Mouse (Mus musculus) limb, embryonic 12.5 days (tissue): ENCODE data around the gene Nomo1. TPM values are rescaled to one million over a fixed set of nuclear protein-coding genes. Genes with fewer than 3 reads are reported as not detected.

Experiments
- ATAC-seq: fragments of 200-750 bp; cut with Nextera tagmentation; 2 replicates; pipeline ENCODE4 v1.8.0; 2017; ENCODE audit warnings: low read depth, moderate TSS enrichment; ENCODE audit not compliant: insufficient number of reproducible peaks, insufficient read depth, low FRiP score, low TSS enrichment
- H3K27ac ChIP-seq: fragments of 300-500 bp; sonication (generic); 2 replicates; pipeline ENCODE4 v1.5.1; 2016; ENCODE audit warnings: mild to moderate bottlenecking, moderate library complexity
- H3K27me3 ChIP-seq: fragments of 300-500 bp; sonication (generic); 2 replicates; pipeline ENCODE4 v1.6.1; 2016; ENCODE audit warnings: mild to moderate bottlenecking, moderate library complexity
- H3K36me3 ChIP-seq: fragments of 300-500 bp; sonication (generic); 2 replicates; pipeline ENCODE4 v1.6.1; 2016; ENCODE audit warnings: mild to moderate bottlenecking, moderate library complexity
- H3K4me1 ChIP-seq: fragments of 300-500 bp; sonication (generic); replicated peaks from 2 replicates; pipeline ENCODE4 v1.6.1; 2016
- H3K4me2 ChIP-seq: fragments of 300-500 bp; sonication (generic); 2 replicates; pipeline ENCODE4 v1.6.1; 2016; ENCODE audit warnings: mild to moderate bottlenecking, moderate library complexity
- H3K4me3 ChIP-seq: fragments of 300-500 bp; sonication (generic); replicated peaks from 2 replicates; pipeline ENCODE4 v1.5.1; 2016; ENCODE audit warnings: mild to moderate bottlenecking
- H3K9ac ChIP-seq: fragments of 300-500 bp; sonication (generic); replicated peaks from 2 replicates; pipeline ENCODE4 v1.6.1; 2016; ENCODE audit warnings: mild to moderate bottlenecking, moderate library complexity
- H3K9me3 ChIP-seq: fragments of 300-500 bp; sonication (generic); 2 replicates; pipeline ENCODE4 v1.6.1; 2016; ENCODE audit warnings: mild to moderate bottlenecking, moderate library complexity
- WGBS: fragments of 180-500 bp; shearing (Covaris S2); methylation state at CpG from one replicate; pipeline ENCODE4 v1.1.7; 2016; 5-methylcytosine and 5-hydroxymethylcytosine counted together
- polyA plus RNA-seq: library from polyadenylated mRNA; unstranded; fragments of >200 nt; fragmentation: Nextera tagmentation; extraction: Ambion mirVana; gene quantifications from 2 replicates; pipeline ENCODE4 v1.2.1, GENCODE M21; 2016

Nomo1 gene
- polyA plus RNA-seq, 1 experiment from 2014 or later: 22.3 TPM

- no peak for ATAC-seq
- no peak overlapping the region for H3K4me3 ChIP-seq
- H3K27me3 ChIP-seq: no peaks in the 10 kb centered on the region
- no peak overlapping the region for H3K4me2 ChIP-seq
- no peaks in the 10 kb centered on the region for H3K4me1 ChIP-seq
- no peak overlapping the region for H3K9ac ChIP-seq
- no peaks in the 10 kb centered on the region for H3K9me3 ChIP-seq
- no peak overlapping the region for H3K27ac ChIP-seq
- 95% methylated on average over 11 of the region's 11 CpGs for WGBS
- H3K36me3 ChIP-seq: peaks cover 87% of the 10 kb centered on the region
These were observed 12.4 kb downstream of the Nomo1 start for GRCm38 (mm10) chr7:46045882-46046281.

DNA sequence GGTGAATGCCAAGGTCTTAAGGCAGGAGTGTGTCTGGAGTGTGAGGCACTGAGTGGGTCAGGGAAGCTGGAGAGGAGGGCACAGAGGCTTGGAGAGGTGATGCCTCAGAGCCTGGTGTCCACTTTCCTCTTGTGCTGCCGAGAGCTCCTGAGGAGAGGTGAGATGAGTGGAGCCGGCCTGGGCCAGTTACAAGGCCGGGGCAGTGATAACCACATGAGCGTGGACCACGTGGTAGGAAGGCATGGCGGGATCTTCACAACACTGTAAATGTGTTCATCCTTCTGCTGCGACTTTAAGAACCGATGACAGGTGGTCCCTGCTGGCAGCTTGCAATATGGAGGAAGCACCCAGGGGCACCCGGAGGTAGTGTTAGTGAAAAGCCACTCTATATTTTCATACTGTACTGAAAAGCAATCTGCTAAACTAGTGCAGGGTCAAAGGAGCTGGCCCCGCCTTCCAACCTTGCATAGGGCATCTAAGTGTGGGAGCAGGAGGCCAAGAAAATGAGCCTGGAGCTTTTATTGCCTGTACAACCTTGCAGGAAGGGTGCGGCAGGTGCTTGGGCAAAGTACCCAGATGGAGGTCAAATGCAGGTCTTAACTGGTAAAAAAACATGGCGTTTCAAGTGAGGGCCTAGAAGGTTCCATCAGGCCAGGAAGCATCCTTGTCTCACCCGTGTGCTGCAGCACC is 14.5 kb downstream of the Nomo1 start:
- Histone ChIP-seq H3K4me3 (no peak overlapping the region), H3K27me3 (no peaks in the 10 kb centered on the region), H3K27ac (no peak overlapping the region), H3K4me1 (no peaks in the 10 kb centered on the region), H3K4me2 (no peak overlapping the region), H3K9ac (no peak overlapping the region), H3K36me3 (peaks cover 81% of the 10 kb centered on the region), H3K9me3 (no peaks in the 10 kb centered on the region)
- ATAC-seq: no peak
- WGBS: 92% methylated on average over 13 of the region's 13 CpGs

DNA sequence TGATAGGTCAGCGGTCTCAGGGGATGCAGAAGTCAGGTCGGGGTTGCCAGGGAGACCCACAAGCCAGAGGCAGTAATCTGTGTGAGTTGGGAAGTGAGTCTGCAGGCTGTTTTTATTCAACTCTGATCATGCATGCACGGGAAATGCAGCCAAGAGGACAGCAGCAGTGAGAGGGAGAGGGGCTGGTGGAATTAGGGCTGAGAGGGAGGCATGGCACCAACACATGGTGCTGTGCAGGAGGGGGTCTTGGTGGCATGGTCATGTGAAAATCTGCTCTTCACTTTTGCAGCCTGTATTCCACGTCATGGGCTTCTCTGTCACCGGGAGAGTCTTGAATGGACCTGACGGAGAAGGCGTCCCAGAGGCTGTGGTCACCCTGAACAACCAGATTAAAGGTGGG is 16.5 kb downstream of the Nomo1 start:
- no peak overlapping the region for H3K4me2 ChIP-seq
- peaks cover 81% of the 10 kb centered on the region for H3K36me3 ChIP-seq
- no peaks in the 10 kb centered on the region for H3K4me1 ChIP-seq
- 91% methylated on average over 7 of the region's 7 CpGs for WGBS
- no peak overlapping the region for H3K27ac ChIP-seq
- no peak for ATAC-seq
- H3K9ac ChIP-seq: no peak overlapping the region
- H3K27me3 ChIP-seq: no peaks in the 10 kb centered on the region
- H3K4me3 ChIP-seq: no peak overlapping the region
- no peaks in the 10 kb centered on the region for H3K9me3 ChIP-seq

- H3K9ac ChIP-seq: no peak overlapping the region
- no peaks in the 10 kb centered on the region for H3K4me1 ChIP-seq
- no peak overlapping the region for H3K4me2 ChIP-seq
- WGBS: 91% methylated on average over 4 of the region's 4 CpGs
- H3K9me3 ChIP-seq: no peaks in the 10 kb centered on the region
- H3K36me3 ChIP-seq: peaks cover 84% of the 10 kb centered on the region
- H3K4me3 ChIP-seq: no peak overlapping the region
- H3K27me3 ChIP-seq: no peaks in the 10 kb centered on the region
- no peak overlapping the region for H3K27ac ChIP-seq
- no peak for ATAC-seq
These were observed 18.8 kb downstream of the Nomo1 start for GRCm38 (mm10) chr7:46052161-46052821.

- ATAC-seq: no peak
- H3K27ac ChIP-seq: no peak overlapping the region
- H3K4me2 ChIP-seq: no peak overlapping the region
- H3K4me3 ChIP-seq: no peak overlapping the region
- no peaks in the 10 kb centered on the region for H3K4me1 ChIP-seq
- H3K9me3 ChIP-seq: no peaks in the 10 kb centered on the region
- H3K27me3 ChIP-seq: no peaks in the 10 kb centered on the region
- peaks cover 87% of the 10 kb centered on the region for H3K36me3 ChIP-seq
- 93% methylated on average over 3 of the region's 3 CpGs for WGBS
- H3K9ac ChIP-seq: no peak overlapping the region
These were observed 20.1 kb downstream of the Nomo1 start for GRCm38 (mm10) chr7:46053566-46053965.

DNA sequence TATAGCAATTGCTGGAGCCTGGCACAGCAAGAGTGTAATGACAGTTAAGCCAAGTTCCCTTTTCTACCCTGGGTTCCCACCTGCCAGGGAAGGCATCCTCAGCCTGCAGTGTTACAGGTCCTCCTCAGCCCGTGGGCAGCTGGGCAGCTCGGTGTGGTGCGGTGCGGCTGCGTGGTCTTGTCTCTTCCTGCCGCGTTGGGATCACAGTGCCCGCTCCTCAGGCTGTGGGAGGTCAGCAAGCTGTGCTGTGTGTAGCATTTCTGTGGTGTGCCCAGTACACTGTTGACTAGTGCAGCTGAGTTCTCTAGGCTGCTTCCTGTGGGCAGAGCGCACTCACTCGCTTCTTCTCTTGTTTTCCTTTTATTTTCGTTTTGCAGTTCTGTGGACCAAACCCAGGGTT is 25.4 kb downstream of the Nomo1 start:
- WGBS: 92% methylated on average over 11 of the region's 11 CpGs
- Histone ChIP-seq H3K27me3 (no peaks in the 10 kb centered on the region), H3K36me3 (peaks cover 99% of the 10 kb centered on the region), H3K4me1 (no peaks in the 10 kb centered on the region), H3K27ac (no peak overlapping the region), H3K4me3 (no peak overlapping the region), H3K9me3 (no peaks in the 10 kb centered on the region), H3K4me2 (no peak overlapping the region), H3K9ac (no peak overlapping the region)
- ATAC-seq: no peak

DNA sequence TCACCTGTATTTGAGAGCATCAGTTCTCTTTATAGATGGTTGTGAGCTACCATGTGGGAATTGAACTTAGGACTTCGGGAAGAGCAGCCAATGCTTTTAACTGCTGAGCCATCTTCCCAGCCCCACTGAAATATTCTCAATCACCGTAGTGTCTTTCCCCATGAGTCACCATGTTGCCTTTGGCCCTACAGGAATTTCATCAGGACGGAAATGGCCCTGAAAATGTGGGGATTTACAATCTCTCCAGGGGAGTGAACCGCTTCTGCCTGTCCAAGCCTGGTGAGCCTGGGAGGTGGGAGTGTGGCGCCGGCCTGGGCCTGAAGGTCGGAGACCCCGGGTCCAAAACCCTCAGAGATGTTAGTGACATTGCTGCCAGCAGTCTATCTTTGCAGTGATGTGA is 27.2 kb downstream of the Nomo1 start:
- H3K9ac ChIP-seq: no peak overlapping the region
- H3K36me3 ChIP-seq: peaks cover 97% of the 10 kb centered on the region
- no peak for ATAC-seq
- H3K9me3 ChIP-seq: no peaks in the 10 kb centered on the region
- no peak overlapping the region for H3K27ac ChIP-seq
- no peak overlapping the region for H3K4me3 ChIP-seq
- 91% methylated on average over 8 of the region's 8 CpGs for WGBS
- no peak overlapping the region for H3K4me2 ChIP-seq
- no peaks in the 10 kb centered on the region for H3K4me1 ChIP-seq
- no peaks in the 10 kb centered on the region for H3K27me3 ChIP-seq

- ATAC-seq: no peak
- Histone ChIP-seq H3K9me3 (no peaks in the 10 kb centered on the region), H3K27ac (no peak overlapping the region), H3K9ac (no peak overlapping the region), H3K36me3 (peaks cover 96% of the 10 kb centered on the region), H3K4me3 (no peak overlapping the region), H3K4me1 (no peaks in the 10 kb centered on the region), H3K4me2 (no peak overlapping the region), H3K27me3 (no peaks in the 10 kb centered on the region)
- WGBS: 97% methylated on average over 16 of the region's 16 CpGs
These were observed 28.1 kb downstream of the Nomo1 start for GRCm38 (mm10) chr7:46061614-46062013.

DNA sequence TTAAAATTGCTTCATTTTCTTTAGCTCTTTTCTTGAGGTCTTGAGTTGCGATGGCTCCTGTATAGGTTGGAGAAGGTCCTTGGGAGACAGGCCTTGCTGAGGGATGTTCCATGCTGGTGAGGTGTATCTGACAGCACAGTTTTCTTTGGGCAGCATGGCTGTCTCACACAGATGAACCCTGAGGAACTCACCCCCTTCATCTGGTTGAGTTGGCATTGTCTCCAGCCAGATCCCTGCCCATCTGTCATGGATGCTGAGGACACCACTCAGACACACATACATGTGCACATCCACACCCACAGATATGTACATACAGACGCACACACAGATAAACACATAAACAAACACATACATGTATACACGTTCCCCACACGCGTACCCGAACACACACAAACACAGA is 29.8 kb downstream of the Nomo1 start:
- H3K27ac ChIP-seq: no peak overlapping the region
- ATAC-seq: no peak
- H3K36me3 ChIP-seq: peaks cover 96% of the 10 kb centered on the region

GRCm38 (mm10) chr7:46068831-46069230 is 35.3 kb downstream of the Nomo1 start:
- no peak for ATAC-seq
- Histone ChIP-seq H3K4me3 (no peak overlapping the region), H3K27me3 (no peaks in the 10 kb centered on the region), H3K4me1 (no peaks in the 10 kb centered on the region), H3K4me2 (no peak overlapping the region), H3K36me3 (peaks cover 96% of the 10 kb centered on the region), H3K9ac (no peak overlapping the region), H3K27ac (no peak overlapping the region), H3K9me3 (no peaks in the 10 kb centered on the region)
- 92% methylated on average over 8 of the region's 8 CpGs for WGBS

More for the DNA sequence above, 29.8 kb downstream of the Nomo1 start:
- no peaks in the 10 kb centered on the region for H3K9me3 ChIP-seq
- WGBS: 97% methylated on average over 6 of the region's 6 CpGs
- H3K27me3 ChIP-seq: no peaks in the 10 kb centered on the region
- no peaks in the 10 kb centered on the region for H3K4me1 ChIP-seq
- H3K9ac ChIP-seq: no peak overlapping the region
- H3K4me3 ChIP-seq: no peak overlapping the region
- no peak overlapping the region for H3K4me2 ChIP-seq

DNA sequence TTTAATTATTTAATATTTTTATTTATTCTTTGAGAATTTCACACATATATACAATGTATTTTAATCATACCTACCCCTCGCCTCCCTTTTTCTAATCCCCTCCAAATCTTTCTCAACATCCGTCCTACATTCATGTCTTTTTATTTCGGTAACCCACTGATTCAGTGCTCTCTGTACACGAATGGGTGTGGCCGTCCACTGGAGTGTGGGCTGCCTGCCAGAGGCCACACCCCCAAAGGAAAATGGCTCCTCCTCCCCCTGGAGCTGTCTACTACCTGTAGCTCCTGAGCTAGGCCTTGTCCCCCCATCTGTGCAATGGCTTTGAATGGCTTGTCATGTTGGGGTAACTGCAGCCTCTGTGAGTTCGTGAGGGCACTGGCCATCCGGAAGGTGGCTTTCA is 43.3 kb downstream of the Nomo1 start:
- WGBS: 87% methylated on average over 7 of the region's 7 CpGs
- no peak overlapping the region for H3K9ac ChIP-seq
- no peaks in the 10 kb centered on the region for H3K4me1 ChIP-seq
- H3K9me3 ChIP-seq: no peaks in the 10 kb centered on the region
- H3K36me3 ChIP-seq: peaks cover 94% of the 10 kb centered on the region
- H3K4me2 ChIP-seq: no peak overlapping the region
- no peak for ATAC-seq
- H3K4me3 ChIP-seq: no peak overlapping the region
- H3K27ac ChIP-seq: no peak overlapping the region
- H3K27me3 ChIP-seq: no peaks in the 10 kb centered on the region

DNA sequence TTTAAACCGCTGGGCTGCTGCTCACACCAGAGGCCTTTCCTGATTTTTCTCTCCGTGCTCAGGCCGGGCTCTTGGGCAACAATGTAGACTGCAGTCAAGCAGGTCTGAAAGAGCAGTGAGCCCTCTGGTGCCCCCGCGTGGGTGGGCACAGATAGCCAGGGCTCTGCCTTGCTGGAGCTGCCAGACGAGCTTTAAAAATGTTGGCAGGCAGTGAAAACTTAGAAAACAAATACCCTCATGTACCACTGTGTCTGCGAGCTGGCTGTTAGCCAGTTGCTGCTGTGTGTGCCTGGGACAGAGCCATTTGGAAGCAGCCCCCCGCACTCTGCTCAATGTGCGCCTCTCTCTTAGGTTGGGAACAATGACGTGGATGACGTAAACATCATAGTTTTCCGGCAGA is 44.2 kb downstream of the Nomo1 start:
- H3K4me3 ChIP-seq: no peak overlapping the region
- H3K36me3 ChIP-seq: peaks cover 94% of the 10 kb centered on the region
- 89% methylated on average over 12 of the region's 12 CpGs for WGBS
- H3K9me3 ChIP-seq: no peaks in the 10 kb centered on the region
- no peak overlapping the region for H3K27ac ChIP-seq
- no peak overlapping the region for H3K4me2 ChIP-seq
- ATAC-seq: no peak
- H3K27me3 ChIP-seq: no peaks in the 10 kb centered on the region
- H3K4me1 ChIP-seq: no peaks in the 10 kb centered on the region
- H3K9ac ChIP-seq: no peak overlapping the region
